Mouse (Mus musculus) adrenal gland, adult 8-10 months (tissue): ENCODE data around the gene Plcxd2. TPM values are rescaled to one million over a fixed set of nuclear protein-coding genes. Genes with fewer than 3 reads are reported as not detected.

Experiments used
- DNase-seq: peaks from one replicate; pipeline ENCODE4 v3.0.0; 2022
- total RNA-seq, 4 experiments: library from RNA; stranded (reverse); gene quantifications; 2 replicates each; pipeline ENCODE4 v1.2.4; 2022

Plcxd2 gene
- total RNA-seq, 4 experiments from 2014 or later, result 0.59 to 2.6 (median 0.85) TPM

- no peak for DNase-seq
Measured at GRCm38 (mm10) chr16:45986236-45986635, 23.8 kb downstream of the Plcxd2 start.

GRCm38 (mm10) chr16:45984610-45985606, 25.1 kb downstream of the Plcxd2 start:
- DNase-seq, result no peak

DNA sequence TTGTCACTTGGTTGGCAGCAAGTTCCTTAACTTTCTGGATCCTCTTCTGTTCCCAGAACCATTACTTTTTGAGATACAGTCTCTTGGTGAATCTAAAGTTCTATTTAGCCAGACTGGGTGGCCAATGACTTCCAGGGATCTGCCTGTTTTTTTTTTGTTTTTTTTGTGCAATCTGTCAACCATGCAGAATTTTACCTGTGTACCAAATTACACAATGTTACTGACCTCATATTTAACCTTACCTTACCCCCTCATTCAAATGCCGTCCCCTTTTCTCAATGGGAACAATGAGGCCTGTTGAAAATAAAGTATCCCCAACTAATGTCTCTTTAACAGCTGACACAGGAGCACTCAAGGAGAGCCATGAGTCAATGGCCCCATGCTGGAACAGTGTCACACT, 33.8 kb downstream of the Plcxd2 start:
- DNase-seq, result no peak

DNA sequence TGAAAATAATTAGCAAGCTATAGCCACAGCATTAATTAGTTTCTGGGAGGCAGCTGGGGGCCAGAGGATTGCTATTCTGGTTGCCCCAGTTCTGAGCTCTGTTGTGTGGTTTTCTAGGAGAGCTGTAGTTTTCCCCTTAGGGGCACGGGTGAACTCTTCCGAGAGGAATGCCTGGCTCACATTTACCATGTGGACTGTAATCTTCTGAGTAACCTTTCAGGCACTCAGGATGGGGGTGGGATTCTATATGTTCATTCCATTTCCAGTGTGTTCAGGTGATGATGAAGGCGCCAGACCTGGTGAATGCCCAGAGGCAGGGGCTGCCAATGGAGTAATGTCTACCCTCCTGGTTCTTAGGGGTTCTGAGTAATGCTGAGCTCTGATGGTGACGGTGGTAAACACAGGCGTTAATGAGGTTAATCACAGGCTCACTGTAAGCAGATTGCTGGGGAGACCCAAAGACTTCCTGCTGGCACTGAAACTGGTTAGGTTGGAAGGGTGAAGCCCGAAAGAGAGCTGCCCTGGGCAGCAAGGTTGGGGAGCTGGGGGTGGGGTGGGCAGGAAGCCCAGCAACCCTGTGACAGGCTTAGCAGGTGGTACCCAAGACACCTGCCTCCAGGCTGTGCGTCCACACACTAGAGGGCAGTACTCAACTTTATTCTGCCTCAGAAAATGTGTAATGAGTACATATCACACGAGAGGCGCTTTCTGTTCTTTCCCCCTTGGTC, 35.9 kb downstream of the Plcxd2 start:
- no peak for DNase-seq

DNA sequence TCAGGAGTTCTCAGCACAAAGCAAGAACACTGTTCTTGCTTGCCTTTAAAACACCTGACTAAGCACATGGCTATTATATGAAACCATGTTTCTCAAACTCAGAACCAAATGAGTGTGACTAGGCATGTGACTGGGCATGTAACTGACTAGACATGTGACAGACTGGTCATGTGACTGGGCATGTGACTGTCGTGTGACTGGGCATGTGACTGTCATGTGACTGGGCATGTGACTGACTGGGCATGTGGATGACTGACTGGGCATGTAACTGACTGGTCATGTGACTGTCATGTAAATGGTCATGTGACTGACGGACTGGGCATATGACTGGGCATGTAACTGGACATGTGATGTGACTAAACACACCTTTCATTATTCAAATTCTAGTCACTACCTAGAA, 39.8 kb downstream of the Plcxd2 start:
- no peak for DNase-seq

DNA sequence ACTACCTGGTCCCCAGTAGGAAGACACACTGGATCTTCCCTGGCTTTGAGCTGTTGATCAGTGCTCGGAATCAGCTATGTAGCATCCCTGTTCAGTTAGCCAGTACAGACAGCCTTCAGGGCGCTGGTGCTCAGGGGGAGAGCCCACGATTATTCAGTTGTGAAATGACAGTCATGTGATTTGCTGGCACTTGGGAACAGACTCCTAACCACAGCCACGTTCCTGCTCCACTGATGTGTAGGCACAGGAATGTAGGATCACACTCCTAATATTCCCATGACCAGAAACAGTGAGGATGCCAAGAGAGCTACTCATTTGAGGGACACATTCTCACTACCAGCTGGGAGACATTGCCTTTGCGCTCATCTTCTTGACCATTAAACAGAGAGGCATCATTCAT, 41.3 kb downstream of the Plcxd2 start:
- DNase-seq, result no peak

GRCm38 (mm10) chr16:45967471-45967870, 42.5 kb downstream of the Plcxd2 start:
- DNase-seq, result peak; percentile 54

GRCm38 (mm10) chr16:45966604-45967003, 43.4 kb downstream of the Plcxd2 start:
- DNase-seq, result no peak

DNA sequence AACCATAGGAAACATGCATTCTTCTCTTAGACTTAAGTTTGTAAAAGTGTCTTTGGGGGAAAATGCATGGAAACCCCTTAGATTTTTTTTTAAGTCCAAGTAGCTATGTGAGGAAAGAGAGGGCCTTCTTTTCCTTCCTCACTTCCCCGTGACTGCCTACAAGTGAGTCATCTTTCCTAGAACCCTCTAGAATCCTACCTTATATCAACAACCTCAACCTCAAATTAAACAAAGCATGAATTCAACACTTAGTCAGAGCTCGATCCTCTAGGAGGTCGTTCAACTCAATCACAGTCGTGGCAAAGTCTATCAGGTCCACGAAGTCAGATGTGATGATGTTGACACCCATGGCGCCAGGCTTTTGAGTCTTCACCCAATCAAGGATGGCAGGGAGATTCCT, 45.2 kb downstream of the Plcxd2 start:
- no peak for DNase-seq

DNA sequence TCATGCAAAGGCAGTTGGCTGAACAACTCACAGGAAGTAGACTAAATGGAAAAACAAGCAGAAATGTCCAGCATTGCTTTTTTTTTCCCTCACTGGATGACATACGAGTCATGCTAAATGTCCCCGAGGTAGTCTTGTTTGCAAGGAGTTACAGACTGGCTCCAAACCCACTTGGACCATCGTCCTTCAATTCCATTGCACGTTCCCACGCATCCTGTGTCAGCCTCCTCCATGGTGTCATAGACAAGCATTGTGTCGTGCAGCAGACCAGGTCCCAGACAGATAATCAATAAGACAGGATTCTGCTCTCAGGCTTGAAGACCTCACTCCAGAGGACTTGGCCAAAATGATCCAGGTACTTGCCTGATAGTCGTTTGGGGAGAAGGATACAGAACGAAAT, 46.2 kb downstream of the Plcxd2 start:
- no peak for DNase-seq

DNA sequence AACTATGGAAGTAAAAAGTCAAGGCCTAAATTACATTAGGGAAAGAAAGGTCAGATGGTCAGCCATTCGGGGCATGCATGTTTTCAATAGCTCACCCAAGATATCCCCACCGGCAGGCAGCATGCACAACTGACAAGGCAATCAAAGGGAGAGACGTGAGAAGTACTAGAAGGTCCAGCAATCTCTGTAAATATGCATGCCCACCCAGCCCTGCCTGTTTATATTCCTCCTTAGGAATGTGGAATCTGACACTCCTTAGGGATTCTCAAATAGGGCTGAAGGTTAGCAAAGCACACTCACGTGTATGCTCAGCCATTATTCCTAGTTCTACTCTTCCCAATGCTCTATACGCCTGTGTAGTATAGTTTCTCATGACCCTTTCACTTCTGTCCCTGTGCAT, 46.9 kb downstream of the Plcxd2 start:
- DNase-seq, result no peak

DNA sequence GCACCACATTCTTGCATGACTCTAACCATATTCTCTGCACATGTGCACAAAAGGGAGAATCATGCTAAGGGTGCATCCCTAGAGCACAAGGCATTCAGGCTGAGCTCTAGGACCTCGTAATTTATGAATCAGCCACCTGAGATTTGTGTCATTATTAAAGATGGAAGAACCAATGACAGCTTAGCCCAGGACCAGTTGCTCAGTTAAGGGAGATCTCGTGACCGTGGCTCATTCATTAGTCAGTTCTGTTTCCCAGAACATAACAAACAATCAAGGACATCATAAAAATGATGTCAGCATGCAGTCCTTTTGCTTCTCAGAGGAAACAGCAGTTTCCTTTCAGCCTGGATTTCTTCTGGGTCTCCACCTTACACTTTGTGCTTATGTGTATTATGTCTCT, 49.0 kb downstream of the Plcxd2 start:
- DNase-seq, result no peak

DNA sequence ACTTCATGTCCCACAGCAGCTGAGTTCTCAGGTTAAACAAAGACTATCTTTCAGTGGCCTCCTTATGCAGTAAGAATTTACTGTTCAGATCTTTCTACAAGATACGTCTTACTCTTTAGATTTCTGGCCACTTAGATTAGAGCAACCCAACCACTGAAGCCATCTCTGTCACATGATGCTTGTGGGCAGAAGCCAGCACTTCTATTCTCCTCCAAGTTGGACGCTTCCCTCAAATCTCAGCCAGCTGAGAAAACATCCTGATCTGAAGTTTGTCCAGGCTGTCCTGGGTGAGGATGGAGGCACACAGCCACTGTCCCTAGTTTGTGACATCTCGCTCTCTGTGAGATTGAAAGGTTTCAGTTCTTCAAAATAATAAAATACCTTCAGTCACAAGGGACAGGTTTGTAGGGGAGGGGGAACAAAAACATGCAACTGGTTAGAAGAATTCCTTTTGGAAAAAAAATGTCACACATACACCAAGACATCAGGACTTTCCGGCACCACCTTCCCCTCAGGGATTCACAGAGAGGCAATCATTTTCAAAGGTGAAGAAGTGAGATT, 53.5 kb downstream of the Plcxd2 start:
- no peak for DNase-seq

- no peak for DNase-seq
Measured at GRCm38 (mm10) chr16:45953394-45953793, 56.6 kb downstream of the Plcxd2 start, which contains the start of gene Phldb2. Gene Phldb2 (minus strand): TSS chr16:45953598.

DNA sequence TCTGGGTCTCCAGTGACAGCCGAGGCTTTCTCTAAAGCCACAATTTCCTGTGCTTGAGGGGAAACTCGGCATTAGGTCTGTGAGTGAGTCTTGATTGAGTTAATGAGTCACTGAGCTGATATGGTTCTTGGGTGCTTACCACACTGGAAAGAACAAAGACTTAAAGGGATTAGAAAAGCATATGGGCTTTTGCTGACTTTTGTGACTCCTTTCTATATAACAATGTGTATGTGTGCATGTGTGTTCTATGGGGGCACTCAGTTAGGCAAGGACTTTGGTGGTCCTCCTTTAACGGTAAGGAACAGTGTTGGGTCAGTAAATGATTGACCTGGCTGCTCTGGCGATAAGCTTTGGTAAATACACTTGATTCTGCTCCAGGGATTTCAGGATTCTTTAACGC, 57.5 kb downstream of the Plcxd2 start:
- DNase-seq, result no peak

DNA sequence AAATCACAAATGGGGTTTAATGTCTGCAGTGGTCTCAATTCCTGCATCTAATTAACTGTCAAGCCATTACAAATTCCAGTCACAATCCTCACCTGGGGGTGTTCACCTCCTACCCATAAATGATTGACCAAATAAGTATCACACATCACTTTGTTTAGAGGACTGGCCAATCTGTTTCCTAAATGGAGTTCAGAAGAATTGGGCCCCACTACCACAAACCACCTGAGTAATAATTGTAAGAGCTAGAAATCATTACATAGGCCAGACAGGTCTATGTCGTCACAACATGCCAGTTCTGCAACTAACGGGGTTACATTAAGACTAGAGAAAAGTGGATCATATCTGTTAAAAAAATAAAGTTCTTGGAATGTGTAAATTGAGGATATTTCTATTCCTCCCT, 58.0 kb downstream of the Plcxd2 start:
- no peak for DNase-seq

- no peak for DNase-seq
Measured at GRCm38 (mm10) chr16:45946335-45946734, 63.7 kb downstream of the Plcxd2 start.

DNA sequence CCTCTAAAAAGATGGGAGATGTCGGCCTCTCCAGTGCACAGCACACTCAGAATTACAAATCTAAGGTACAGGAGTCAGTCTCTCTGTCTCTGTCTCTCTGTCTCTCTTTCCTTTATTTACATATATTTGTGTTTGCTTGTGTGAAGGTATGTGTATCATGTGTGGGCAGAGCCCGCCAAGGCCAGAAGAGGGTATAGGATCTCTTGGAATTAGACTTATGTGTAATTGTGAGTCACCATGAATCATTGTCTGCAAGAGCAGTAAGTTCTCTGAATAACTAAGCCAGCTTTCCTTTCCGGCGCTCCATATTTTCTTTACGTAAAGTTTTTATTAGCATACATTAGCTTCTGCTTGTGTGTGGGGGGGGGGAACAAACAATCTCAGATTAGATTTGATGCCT, 64.4 kb downstream of the Plcxd2 start:
- DNase-seq, result no peak

- no peak for DNase-seq
Measured at GRCm38 (mm10) chr16:45945174-45945631, 64.8 kb downstream of the Plcxd2 start.

DNA sequence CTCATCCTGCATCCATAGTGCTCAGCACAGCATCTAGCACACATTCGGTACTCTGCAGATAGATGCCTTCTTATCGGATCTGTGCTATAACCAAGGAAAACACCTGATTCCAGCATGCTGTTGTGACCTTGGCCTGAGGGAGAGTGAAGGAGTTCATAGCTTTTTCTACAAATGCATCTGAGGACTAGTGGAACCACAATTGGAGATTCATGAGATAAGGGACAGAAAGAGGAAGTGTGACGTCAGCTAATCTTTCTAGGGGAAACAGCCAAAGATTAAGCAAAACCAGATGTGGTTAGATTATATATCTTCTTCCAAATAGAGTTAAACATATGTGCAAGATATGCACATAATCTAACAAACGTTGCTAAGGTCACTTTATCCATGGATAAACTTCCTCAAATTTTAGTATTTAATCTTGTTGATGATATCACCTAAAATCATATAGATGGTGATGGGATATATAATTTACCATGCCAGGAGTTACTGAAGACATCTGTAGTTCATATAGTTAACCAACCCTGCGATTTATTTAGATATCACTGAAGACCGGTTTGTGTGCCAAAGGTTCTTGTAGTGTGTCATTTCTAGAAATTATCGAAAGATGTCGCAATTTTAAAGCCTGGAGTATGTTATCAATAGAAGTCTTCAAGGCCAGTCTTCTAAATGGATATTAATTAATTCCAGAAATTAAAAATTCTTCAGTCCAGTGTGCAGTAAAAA, 67.7 kb downstream of the Plcxd2 start:
- DNase-seq, result no peak

- DNase-seq, result no peak
Measured at GRCm38 (mm10) chr16:45940701-45941100, 69.3 kb downstream of the Plcxd2 start.

DNA sequence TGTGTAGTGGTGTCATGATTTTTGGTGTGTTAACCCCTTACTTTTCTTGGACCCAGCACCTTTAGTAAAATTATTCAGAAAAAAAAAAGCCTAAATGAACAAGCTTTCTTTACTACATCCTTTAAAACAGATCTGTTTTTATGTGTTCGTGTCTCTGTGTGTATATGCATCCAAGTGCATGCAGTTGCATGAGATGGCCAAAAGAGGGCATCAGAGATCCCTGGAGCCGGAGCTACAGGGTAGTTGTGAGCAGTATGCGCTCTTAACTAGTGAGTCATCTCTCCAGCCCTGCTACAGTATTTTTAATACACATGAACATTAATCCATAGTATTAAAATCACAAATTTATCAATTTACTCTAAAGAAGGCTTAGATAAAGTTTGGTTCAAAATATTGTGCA, 70.6 kb downstream of the Plcxd2 start:
- DNase-seq, result no peak
